Mouse (Mus musculus): Measurements from ENCODE around the gene Lypd8. TPM values are rescaled to one million over a fixed set of nuclear protein-coding genes. Genes with fewer than 3 reads are reported as not detected.

Gene Lypd8
- total and polyA plus RNA-seq, 3 experiments = 0.62 TPM; not detected in 2

DNA sequence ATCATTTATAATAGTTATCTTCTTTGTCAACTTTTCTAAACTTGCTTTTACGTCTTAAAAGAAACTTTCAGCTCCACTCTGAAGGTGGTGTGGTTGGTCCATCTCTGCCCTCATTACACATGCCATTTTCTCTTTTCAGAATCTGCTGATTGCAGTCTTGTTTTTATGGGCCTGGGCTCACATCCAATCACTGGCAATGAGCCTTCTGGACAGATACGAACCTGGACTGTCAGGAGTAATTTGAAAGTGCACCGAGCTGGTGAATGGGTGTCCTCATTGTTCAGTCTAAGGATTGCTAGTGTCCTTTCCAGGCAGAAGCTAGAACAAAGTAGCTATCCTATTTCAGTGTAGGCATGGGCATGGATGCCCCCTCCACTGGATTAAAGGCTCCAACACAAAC is 29.2 kb downstream of the Lypd8 start:
- TF ChIP-seq EP300 (IDR thresholded peaks at IDR 0.05; ENCODE audit: insufficient read depth, low read depth, low read length) (no peak), CTCF (IDR thresholded peaks at IDR 0.05) (no peak), POLR2A (IDR thresholded peaks at IDR 0.05; ENCODE audit: insufficient read depth, low read depth, low read length) (no peak)
- no peak overlapping the region for H3K4me3 ChIP-seq
- no peaks in the 10 kb centered on the region for H3K4me1 ChIP-seq (ENCODE audit: control insufficient read depth, insufficient read depth, low read length)
- H3K36me3 ChIP-seq (ENCODE audit: control insufficient read depth, insufficient read depth, low read length) = no peaks in the 10 kb centered on the region
- H3K79me2 ChIP-seq (replicated peaks; ENCODE audit: control insufficient read depth, insufficient read depth, low read length) = no peaks in the 10 kb centered on the region
- H3K9ac ChIP-seq (ENCODE audit: low read depth, low read length) = no peak overlapping the region
- DNase-seq = no peak
- no peak overlapping the region for H3K27ac ChIP-seq
- WGBS = 49% methylated on average over 3 of the region's 3 CpGs
- H3K27me3 ChIP-seq (ENCODE audit: control insufficient read depth, insufficient read depth, low read length) = no peaks in the 10 kb centered on the region
- intact Hi-C loops (cut with DNase I) = no loop called here

- WGBS = 58% methylated on average over 3 of the region's 3 CpGs
- H3K4me3 ChIP-seq = no peak overlapping the region
- no peak for TF ChIP-seq EP300 (IDR thresholded peaks at IDR 0.05; ENCODE audit: insufficient read depth, low read depth, low read length)
- TF ChIP-seq CTCF (IDR thresholded peaks at IDR 0.05) = no peak
- no peak for TF ChIP-seq POLR2A (IDR thresholded peaks at IDR 0.05; ENCODE audit: insufficient read depth, low read depth, low read length)
- intact Hi-C loops (cut with DNase I) = no loop called here
- H3K4me1 ChIP-seq (ENCODE audit: control insufficient read depth, insufficient read depth, low read length) = no peaks in the 10 kb centered on the region; the same call in 1 of the 2 replicates
- no peak for DNase-seq
- H3K27ac ChIP-seq = no peak overlapping the region
- no peaks in the 10 kb centered on the region for H3K79me2 ChIP-seq (replicated peaks; ENCODE audit: control insufficient read depth, insufficient read depth, low read length)
- no peaks in the 10 kb centered on the region for H3K36me3 ChIP-seq (ENCODE audit: control insufficient read depth, insufficient read depth, low read length)
- H3K27me3 ChIP-seq (ENCODE audit: control insufficient read depth, insufficient read depth, low read length) = no peaks in the 10 kb centered on the region; the same call in 1 of the 2 replicates
- no peak overlapping the region for H3K9ac ChIP-seq (ENCODE audit: low read depth, low read length)
Measured at GRCm38 (mm10) chr11:58418336-58418735, 39.5 kb downstream of the Lypd8 start.

DNA sequence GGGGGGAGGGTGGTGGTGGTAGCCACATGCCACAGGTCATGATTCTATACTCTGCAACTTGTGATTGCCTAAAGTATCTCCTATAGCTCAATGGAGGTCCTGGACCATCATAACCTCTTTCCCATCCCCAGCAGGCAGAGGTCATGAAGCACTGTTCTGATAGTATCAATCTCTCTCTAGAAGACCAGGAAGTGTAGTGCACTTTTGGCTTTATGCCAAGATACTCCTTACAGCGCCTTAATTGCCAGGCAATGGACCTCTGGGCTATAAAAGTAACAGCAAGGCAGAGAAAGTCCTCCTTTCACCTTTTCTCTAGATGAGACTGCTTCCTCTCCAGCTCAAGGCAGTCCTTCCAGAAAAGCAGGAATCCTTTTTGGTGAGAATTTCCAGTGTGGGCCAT is 42.0 kb downstream of the Lypd8 start, which contains the start of gene 1810065E05Rik:
Gene 1810065E05Rik (plus strand): TSS at position 297 of the 400 bp plus-strand sequence.
- H3K79me2 ChIP-seq (replicated peaks; ENCODE audit: control insufficient read depth, insufficient read depth, low read length) = no peaks in the 10 kb centered on the region
- intact Hi-C loops (cut with DNase I) = no loop called here
- H3K9ac ChIP-seq (ENCODE audit: low read depth, low read length) = no peak within 1 kb of the TSS
- TF ChIP-seq POLR2A (IDR thresholded peaks at IDR 0.05; ENCODE audit: insufficient read depth, low read depth, low read length) = no peak
- no peaks in the 10 kb centered on the region for H3K36me3 ChIP-seq (ENCODE audit: control insufficient read depth, insufficient read depth, low read length)
- H3K4me3 ChIP-seq = no peak within 1 kb of the TSS
- no peaks in the 10 kb centered on the region; the same call in 1 of the 2 replicates for H3K27me3 ChIP-seq (ENCODE audit: control insufficient read depth, insufficient read depth, low read length)
- no peak within 1 kb of the TSS for H3K27ac ChIP-seq
- DNase-seq = no peak
- no peaks in the 10 kb centered on the region; the same call in 1 of the 2 replicates for H3K4me1 ChIP-seq (ENCODE audit: control insufficient read depth, insufficient read depth, low read length)
- WGBS = 48% methylated on average over 1 of the region's 1 CpGs

DNA sequence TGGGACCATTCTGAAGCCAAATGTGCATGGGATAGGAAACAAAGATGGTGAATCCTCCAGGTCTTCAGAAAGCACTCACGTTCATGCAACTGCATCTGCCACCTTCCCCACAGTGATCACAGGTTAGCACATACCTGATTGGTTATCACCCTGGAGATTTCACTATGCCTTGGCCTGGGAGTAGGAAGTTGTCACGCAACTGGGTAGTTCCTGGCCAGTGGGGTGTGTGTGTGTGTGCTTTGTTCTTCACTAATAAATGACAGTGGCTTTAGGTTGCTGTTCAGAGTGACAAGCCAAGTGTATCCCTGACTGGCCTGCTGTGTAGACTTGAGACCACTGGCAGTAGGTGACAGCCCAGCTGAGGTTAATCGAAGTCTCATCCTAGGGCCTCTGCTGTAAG is 53.4 kb downstream of the Lypd8 start, which contains the start of gene Gm12253:
Gene Gm12253 (plus strand): TSS at position 301 of the 400 bp plus-strand sequence.
- no peaks in the 10 kb centered on the region for H3K4me1 ChIP-seq (ENCODE audit: control insufficient read depth, insufficient read depth, low read length)
- TF ChIP-seq POLR2A (IDR thresholded peaks at IDR 0.05; ENCODE audit: insufficient read depth, low read depth, low read length) (no peak), CTCF (IDR thresholded peaks at IDR 0.05) (no peak), EP300 (IDR thresholded peaks at IDR 0.05; ENCODE audit: insufficient read depth, low read depth, low read length) (no peak)
- no peaks in the 10 kb centered on the region for H3K79me2 ChIP-seq (replicated peaks; ENCODE audit: control insufficient read depth, insufficient read depth, low read length)
- H3K9ac ChIP-seq (ENCODE audit: low read depth, low read length) = no peak within 1 kb of the TSS
- 76% methylated on average over 3 of the region's 3 CpGs for WGBS
- no peak for DNase-seq
- H3K27ac ChIP-seq = no peak within 1 kb of the TSS
- no peak within 1 kb of the TSS for H3K4me3 ChIP-seq
- intact Hi-C loops (cut with DNase I) = no loop called here
- no peaks in the 10 kb centered on the region for H3K36me3 ChIP-seq (ENCODE audit: control insufficient read depth, insufficient read depth, low read length)
- H3K27me3 ChIP-seq (ENCODE audit: control insufficient read depth, insufficient read depth, low read length) = no peaks in the 10 kb centered on the region; the same call in 1 of the 2 replicates

DNA sequence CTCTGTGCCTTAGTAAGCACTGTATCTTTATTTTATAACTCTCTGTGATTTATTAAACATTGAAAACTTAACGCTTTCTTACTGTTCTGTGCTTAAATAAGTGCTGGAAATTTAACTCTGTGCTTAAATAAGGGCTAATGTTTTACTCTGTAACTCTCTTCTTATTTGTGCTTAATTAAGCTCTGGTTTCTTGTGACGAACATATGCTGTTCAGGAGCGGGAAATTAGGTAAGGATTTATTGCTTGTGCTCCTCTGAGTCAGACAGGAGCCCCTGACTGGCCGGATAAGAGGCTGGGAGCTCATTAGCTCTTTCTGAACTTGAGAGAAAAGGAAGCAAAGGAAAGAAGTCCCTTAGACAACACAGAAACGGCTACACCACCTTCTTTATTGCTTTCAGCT is 59.0 kb downstream of the Lypd8 start:
- 49% methylated on average over 5 of the region's 5 CpGs for WGBS
- Histone ChIP-seq H3K27ac (no peak overlapping the region), H3K4me1 (ENCODE audit: control insufficient read depth, insufficient read depth, low read length) (no peaks in the 10 kb centered on the region), H3K27me3 (ENCODE audit: control insufficient read depth, insufficient read depth, low read length) (no peaks in the 10 kb centered on the region), H3K4me3 (no peak overlapping the region), H3K36me3 (ENCODE audit: control insufficient read depth, insufficient read depth, low read length) (no peaks in the 10 kb centered on the region), H3K9ac (ENCODE audit: low read depth, low read length) (no peak overlapping the region), H3K79me2 (replicated peaks; ENCODE audit: control insufficient read depth, insufficient read depth, low read length) (no peaks in the 10 kb centered on the region)
- TF ChIP-seq CTCF (IDR thresholded peaks at IDR 0.05) (no peak), POLR2A (IDR thresholded peaks at IDR 0.05; ENCODE audit: insufficient read depth, low read depth, low read length) (no peak), EP300 (IDR thresholded peaks at IDR 0.05; ENCODE audit: insufficient read depth, low read depth, low read length) (no peak)
- no peak for DNase-seq
- intact Hi-C loops (cut with DNase I) = no loop called here

Other genes with a start within 250 kb of the Lypd8 start
- 1 to 10 TPM; 9.1 to 9.3 TPM for gene Gemin5, start 210.5 kb upstream of the Lypd8 start, total RNA-seq (2021)
- 3.2 and 4.7 TPM in 2 replicates for gene Gemin5, start 210.5 kb upstream of the Lypd8 start, polyA plus RNA-seq (2012; rRNA removed)
- gene Mrpl22, start 207.4 kb upstream of the Lypd8 start, total RNA-seq (2021) = 10 to 100 TPM; 50.7 to 53.9 TPM
- gene Mrpl22, start 207.4 kb upstream of the Lypd8 start, polyA plus RNA-seq (2012; rRNA removed) = 48.4 and 48.6 TPM in 2 replicates
- gene Igtp, start 179.5 kb upstream of the Lypd8 start, total RNA-seq (2021) = 10 to 100 TPM in 1 of 2 experiments, 1 to 10 TPM in 1; 9.3 to 12.4 TPM
- gene Igtp, start 179.5 kb upstream of the Lypd8 start, polyA plus RNA-seq (2012; rRNA removed) = 14.1 and 16.4 TPM in 2 replicates
- 10 to 100 TPM; 10.6 to 16.4 TPM for gene Irgm2, start 179.4 kb upstream of the Lypd8 start, total RNA-seq (2021)
- gene Irgm2, start 179.4 kb upstream of the Lypd8 start, polyA plus RNA-seq (2012; rRNA removed) = 11.9 and 18.3 TPM in 2 replicates
- not detected for gene 4930438A08Rik, start 104.2 kb upstream of the Lypd8 start, total RNA-seq (2021)
- not detected in 2 replicates for gene 4930438A08Rik, start 104.2 kb upstream of the Lypd8 start, polyA plus RNA-seq (2012; rRNA removed)
- gene Zfp692, start 72.0 kb upstream of the Lypd8 start, total RNA-seq (2021) = 1 to 10 TPM; 3.1 to 4.4 TPM
- 9.8 and 11.3 TPM in 2 replicates for gene Zfp692, start 72.0 kb upstream of the Lypd8 start, polyA plus RNA-seq (2012; rRNA removed)
- 10 to 100 TPM; 41.9 to 48.7 TPM for gene Zfp672, start 48.7 kb upstream of the Lypd8 start, total RNA-seq (2021)
- 33.8 and 38.4 TPM in 2 replicates for gene Zfp672, start 48.7 kb upstream of the Lypd8 start, polyA plus RNA-seq (2012; rRNA removed)
- gene Sh3bp5l, start 48.3 kb upstream of the Lypd8 start, total RNA-seq (2021) = 10 to 100 TPM; 28.4 to 33.9 TPM
- 22.8 and 30.4 TPM in 2 replicates for gene Sh3bp5l, start 48.3 kb upstream of the Lypd8 start, polyA plus RNA-seq (2012; rRNA removed)
- not detected for gene 1810065E05Rik, start 42.1 kb downstream of the Lypd8 start, total RNA-seq (2021)
- not detected in 2 replicates for gene 1810065E05Rik, start 42.1 kb downstream of the Lypd8 start, polyA plus RNA-seq (2012; rRNA removed)
- not detected for gene Gm12253, start 53.5 kb downstream of the Lypd8 start, total RNA-seq (2021)
- gene Gm12253, start 53.5 kb downstream of the Lypd8 start, polyA plus RNA-seq (2012; rRNA removed) = not detected in 2 replicates
- gene Lypd9, start 73.9 kb downstream of the Lypd8 start, total RNA-seq (2021) = not detected
- gene Lypd9, start 73.9 kb downstream of the Lypd8 start, polyA plus RNA-seq (2012; rRNA removed) = not detected in 2 replicates
- not detected for gene Olfr30, start 83.2 kb downstream of the Lypd8 start, total RNA-seq (2021)
- not detected in 2 replicates for gene Olfr30, start 83.2 kb downstream of the Lypd8 start, polyA plus RNA-seq (2012; rRNA removed)
- not detected for gene Olfr332, start 113.5 kb downstream of the Lypd8 start, total RNA-seq (2021)
- not detected in 2 replicates for gene Olfr332, start 113.5 kb downstream of the Lypd8 start, polyA plus RNA-seq (2012; rRNA removed)
- gene Olfr331, start 123.5 kb downstream of the Lypd8 start, total RNA-seq (2021) = not detected
- gene Olfr331, start 123.5 kb downstream of the Lypd8 start, polyA plus RNA-seq (2012; rRNA removed) = not detected in 2 replicates
- not detected for gene Olfr330, start 155.8 kb downstream of the Lypd8 start, total RNA-seq (2021)
- gene Olfr330, start 155.8 kb downstream of the Lypd8 start, polyA plus RNA-seq (2012; rRNA removed) = not detected in 2 replicates
- not detected for gene Olfr329-ps, start 167.4 kb downstream of the Lypd8 start, total RNA-seq (2021)
- 0.15 and 0.27 TPM in 2 replicates for gene Olfr329-ps, start 167.4 kb downstream of the Lypd8 start, polyA plus RNA-seq (2012; rRNA removed)
- gene Olfr328, start 176.6 kb downstream of the Lypd8 start, total RNA-seq (2021) = not detected
- gene Olfr328, start 176.6 kb downstream of the Lypd8 start, polyA plus RNA-seq (2012; rRNA removed) = not detected in 2 replicates
- not detected for gene Olfr224, start 191.5 kb downstream of the Lypd8 start, total RNA-seq (2021)
- 0.61 and 1.3 TPM in 2 replicates for gene Olfr224, start 191.5 kb downstream of the Lypd8 start, polyA plus RNA-seq (2012; rRNA removed)
- gene Olfr325, start 198.7 kb downstream of the Lypd8 start, total RNA-seq (2021) = not detected
- not detected in 2 replicates for gene Olfr325, start 198.7 kb downstream of the Lypd8 start, polyA plus RNA-seq (2012; rRNA removed)
- not detected for gene Olfr324, start 216.1 kb downstream of the Lypd8 start, total RNA-seq (2021)
- not detected in 2 replicates for gene Olfr324, start 216.1 kb downstream of the Lypd8 start, polyA plus RNA-seq (2012; rRNA removed)
- gene 2210407C18Rik, start 237.0 kb downstream of the Lypd8 start, total RNA-seq (2021) = 10 to 100 TPM in 1 of 2 experiments, 1 to 10 TPM in 1; 7.6 to 11.4 TPM
- gene 2210407C18Rik, start 237.0 kb downstream of the Lypd8 start, polyA plus RNA-seq (2012; rRNA removed) = 1.5 and 3.6 TPM in 2 replicates

All from heart, adult 2 months (tissue).